Mouse (Mus musculus) thymus, adult 2 months (tissue): Measurements from ENCODE around the gene Macrod2.

Source experiments
- CTCF ChIP-seq: fragments of 200-500 bp; IDR thresholded peaks from 2 replicates; pipeline ENCODE4 v1.5.1; 2012; ENCODE audit warnings: mild to moderate bottlenecking, control low read depth, low read length, moderate library complexity, borderline replicate concordance; ENCODE audit not compliant: control insufficient read depth, poor library complexity, insufficient read depth; ENCODE audit errors: extremely low read depth
- POLR2A ChIP-seq: fragments of 200-500 bp; IDR thresholded peaks from 2 replicates; pipeline ENCODE4 v1.6.1; 2012; ENCODE audit warnings: mild to moderate bottlenecking, low read length, control low read depth, moderate library complexity; ENCODE audit not compliant: control insufficient read depth, poor library complexity, insufficient read depth; ENCODE audit errors: extremely low read depth

- TF ChIP-seq CTCF (no peak), POLR2A (no peak)
Measured at GRCm38 (mm10) chr2:140664381-140664780, 269.3 kb downstream of the Macrod2 start.
